Mouse (Mus musculus) right cerebral cortex, postnatal 14 days (tissue): ENCODE data around the gene E130208F15Rik.

Experiments
- DNase-seq: peaks from one replicate; pipeline ENCODE4 v3.0.0; 2022

E130208F15Rik gene

DNA sequence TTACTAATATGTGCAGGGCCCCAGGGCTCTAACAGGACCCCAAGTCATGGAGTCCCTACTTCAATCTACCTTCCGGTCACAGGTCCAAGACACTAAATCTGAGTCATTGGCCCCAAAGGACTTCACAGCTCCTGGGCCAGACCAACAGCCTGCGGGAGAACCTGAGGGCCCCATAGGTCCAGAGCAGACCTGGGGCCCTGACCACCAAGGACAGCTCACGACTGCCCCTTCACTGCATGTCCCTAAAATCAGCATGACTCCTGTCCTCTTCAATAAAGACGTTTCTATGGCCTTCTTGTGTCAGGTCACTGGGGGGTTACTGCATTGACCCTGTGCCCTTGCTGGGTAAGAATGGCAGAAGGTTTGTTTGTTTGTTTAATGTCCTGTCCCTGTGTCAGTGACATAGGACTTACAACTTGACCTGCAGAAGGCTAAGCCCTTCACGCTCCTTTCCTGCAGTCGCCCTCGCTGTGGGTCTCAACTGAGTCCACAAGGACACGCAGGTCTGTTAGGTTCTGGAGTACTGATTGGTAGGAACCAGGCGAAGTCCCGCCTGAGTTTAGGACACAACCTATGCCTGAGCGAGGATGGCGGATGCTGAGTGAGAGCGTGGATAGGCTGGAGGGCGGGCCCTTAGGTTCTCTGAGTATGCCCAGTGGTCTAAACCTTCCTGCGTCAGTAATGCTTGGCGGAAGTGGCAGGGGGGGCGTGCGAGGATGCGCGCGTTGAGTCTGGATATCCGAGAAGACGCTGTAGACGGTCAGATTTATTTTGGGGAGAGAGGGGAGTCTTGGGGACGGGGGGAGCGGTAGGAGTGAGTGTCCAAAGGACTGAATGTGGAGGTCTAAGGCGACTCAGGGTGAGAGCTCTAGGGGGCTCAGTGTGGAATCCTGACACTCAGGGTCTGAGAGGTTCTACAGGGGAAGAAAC, 13.2 kb upstream of the E130208F15Rik start, which contains the start of gene Alkbh6:
Alkbh6 (plus strand) TSS at position 642 of the 930 bp plus-strand sequence.
- peak; percentile 91 for DNase-seq

DNA sequence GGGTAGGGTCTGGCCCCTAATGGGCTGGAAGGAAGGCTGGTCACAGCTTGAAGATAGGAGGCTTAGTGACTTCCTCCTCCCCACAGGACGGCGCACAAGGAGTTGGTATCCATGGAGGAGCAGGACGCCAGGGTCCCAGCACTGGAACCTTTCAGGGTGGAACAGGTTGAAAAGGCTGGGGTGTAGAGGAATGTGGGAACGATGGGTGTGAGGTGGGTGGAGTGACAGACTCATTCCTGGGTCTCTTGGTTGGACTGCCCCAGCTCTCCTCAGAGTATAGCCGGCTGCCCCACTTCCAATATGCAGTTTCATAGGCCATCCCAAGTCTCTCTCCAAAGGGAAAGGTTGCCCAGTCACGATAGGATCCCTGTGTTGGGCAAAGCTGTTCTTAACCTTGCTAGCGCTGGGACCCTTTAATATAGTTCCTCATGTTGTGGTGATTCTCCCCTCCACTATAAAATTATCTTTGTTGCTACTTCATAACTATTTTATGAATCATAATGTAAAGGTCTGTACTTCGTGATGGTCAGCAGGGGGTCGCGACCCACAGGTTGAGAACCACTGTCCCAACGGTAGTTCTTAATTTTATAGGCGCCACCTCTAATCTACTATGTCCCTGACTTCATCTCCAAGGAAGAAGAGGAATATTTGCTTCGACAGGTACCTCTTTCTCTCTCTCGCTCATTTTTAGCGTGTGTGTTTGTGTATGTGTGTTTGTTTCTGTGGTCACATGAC, 12.0 kb upstream of the E130208F15Rik start:
- no peak for DNase-seq

DNA sequence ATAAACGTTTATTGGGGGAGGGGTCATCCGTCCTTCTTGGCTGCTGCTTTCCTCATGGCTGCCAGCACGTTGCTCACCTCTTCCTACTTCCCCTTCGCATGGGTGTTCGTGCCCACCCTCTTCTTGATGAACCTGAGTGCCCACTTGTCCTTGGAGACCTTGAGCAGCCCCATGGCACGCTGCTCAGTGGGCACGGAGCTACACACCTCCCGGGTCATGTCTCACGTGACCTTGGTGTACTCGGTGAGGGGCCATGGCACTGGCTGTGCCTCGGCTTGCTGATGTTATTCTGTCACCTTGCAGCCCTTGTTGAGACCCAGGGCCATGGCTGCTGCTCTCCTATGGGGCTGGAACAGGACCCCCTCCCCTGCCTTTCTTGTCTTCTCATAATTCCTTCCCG, 11.4 kb upstream of the E130208F15Rik start:
- no peak for DNase-seq

DNA sequence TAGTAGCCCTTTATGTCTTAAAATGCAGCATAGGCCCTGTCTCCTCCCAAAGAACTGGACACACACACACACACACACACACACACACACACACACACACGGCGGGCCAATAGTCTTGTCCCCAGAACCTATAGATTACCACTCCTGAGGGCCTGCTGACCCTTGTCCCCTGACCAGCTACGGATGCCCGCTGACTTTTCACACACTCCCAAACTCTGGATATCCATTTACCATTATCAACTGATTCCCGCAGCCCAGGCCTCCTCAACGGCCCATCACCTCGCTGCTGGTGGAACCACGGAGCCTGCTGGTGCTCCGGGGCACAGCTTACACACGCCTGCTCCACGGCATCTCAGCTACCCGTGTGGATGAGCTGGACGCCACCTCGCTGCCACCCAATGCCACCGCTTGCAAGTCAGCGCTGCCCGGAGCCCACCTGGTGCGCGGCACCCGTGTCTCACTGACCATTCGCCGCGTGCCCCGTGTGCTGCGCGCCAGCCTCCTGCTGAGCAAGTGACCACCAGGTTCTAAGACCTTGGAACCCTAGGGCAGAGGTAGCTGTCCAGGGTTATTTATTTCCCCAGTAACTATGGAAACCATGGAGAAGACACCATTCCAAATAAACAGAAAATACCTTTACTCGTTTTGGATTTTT, 7.7 kb upstream of the E130208F15Rik start:
- DNase-seq = no peak

DNA sequence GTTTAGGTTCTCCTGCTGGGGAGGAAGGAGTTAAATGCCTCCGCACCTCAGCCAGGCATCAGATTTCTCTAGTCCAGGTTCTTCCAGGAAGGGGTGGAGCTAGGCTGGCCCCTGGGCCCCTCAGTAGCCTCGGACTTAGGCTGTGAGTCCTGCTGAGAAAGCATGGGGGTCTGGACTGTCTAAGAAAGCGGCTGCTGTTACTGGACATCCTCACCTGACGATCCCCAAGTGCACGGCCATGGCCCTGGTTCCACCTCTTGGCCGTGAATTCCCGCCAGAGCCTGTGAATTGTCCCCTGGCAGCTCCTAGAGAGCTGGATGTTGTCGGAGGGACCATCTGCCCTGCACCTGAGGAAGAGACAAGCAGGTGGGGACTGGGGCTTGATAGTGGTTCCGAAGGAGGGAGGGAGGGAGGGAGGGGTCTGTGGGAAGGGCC, 6.8 kb upstream of the E130208F15Rik start, which contains the start of gene Syne4:
Syne4 (plus strand) TSS at position 87 of the 435 bp plus-strand sequence.
- DNase-seq = no peak

DNA sequence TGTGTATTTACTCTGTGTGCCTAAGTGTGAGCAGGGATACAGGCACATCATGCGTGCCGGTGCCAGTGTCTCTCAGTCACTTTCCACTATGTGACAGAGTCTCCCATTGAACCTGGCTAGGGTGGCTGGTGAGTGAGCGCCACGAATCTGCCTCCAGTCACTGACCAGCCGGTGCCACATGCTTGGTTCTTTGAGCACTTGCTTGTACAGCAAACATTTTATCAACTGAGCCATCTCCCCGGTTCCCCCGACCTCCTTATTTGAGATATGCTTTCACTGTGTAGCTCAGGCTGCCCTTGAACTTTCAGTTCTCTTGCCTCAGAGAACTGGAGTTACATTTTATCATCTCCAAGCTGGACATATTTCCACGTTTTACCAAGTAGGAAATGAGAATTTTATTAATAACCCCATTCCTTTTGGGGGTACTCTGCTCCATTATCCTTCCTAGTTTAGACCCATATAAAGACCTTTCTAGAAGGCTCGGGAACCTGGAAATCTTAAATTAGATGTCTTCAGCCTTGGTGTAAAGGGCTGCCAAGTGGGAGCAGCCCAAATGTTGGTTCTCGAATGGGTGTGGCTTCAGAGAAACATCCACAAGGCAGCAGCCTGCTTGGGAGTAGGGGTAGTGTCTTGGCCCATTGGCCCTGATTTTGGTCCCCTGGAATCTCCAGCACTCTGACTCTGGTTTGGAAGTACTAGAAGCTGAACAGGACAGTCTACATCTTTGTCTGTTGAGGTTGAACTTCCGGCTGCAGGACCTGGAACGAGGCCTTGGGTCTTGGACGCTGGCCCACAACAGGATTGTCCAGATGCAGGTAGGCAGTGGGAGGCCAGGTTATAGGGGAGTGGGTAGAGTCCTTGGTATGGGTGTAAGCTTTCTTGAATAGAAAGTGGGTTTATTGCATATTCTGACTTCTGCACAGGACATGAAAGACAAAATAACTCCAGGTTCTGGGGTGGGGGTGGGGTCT, 5.7 kb upstream of the E130208F15Rik start:
- no peak for DNase-seq

DNA sequence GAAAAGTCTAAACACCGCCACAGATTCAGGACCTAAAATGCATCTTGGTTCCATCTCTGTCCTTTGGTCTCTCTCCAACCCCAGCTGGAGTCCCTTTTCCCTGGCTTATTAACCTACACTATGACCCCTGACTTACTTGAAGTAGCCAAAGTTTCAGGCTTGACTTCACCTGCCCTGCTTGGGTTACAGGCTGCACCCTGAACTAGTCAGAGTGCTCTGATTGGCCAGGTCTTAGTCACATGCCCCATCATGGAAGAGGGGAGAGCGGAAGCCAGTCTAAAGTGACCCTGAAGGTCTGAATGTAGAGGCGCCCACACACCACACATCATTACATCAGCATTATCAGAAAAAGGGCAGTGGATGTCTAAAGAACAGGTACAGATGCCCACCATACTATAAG, 3.4 kb upstream of the E130208F15Rik start:
- no peak for DNase-seq

GRCm38 (mm10) chr7:30320946-30321345, 594 bp upstream of the E130208F15Rik start:
- DNase-seq = no peak

- peak; percentile 97 for DNase-seq
Measured at GRCm38 (mm10) chr7:30322285-30322667, 736 bp downstream of the E130208F15Rik start.

- no peak for DNase-seq
Measured at GRCm38 (mm10) chr7:30322865-30323264, 1.3 kb downstream of the E130208F15Rik start.

- no peak for DNase-seq
Measured at GRCm38 (mm10) chr7:30323795-30324194, 2.3 kb downstream of the E130208F15Rik start, which contains the start of gene Sdhaf1. Gene Sdhaf1, minus strand, starts transcription at chr7:30323895.

DNA sequence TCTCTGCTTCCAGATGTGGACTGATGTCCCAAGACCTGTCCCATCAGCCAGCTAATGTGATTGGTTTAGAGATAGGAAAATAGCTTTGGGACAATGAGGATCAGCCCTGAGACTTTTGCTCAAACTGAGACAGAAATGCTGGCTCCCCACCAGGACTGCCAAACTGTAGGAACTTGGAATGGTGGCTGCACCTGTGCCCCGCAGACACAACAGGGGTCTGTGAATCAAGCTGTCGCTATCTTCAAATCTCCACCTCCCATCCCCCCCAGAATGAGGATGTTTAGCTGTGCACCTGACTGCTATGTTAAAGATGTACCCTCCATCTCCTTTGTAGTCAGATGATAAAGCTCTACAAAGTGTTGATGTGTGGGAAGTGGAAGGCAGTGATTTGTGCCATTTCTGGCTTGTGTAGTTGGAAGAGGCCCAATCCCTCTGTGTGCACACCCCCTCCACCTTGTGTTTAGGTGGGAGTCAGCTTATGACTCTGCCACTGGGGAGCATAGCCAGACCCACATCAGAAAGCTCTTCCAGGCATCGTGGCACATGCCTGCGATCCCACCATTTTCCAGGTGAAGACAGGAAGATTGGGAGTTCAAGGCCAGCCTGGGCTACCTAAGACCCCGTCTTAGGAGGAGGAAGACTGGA, 2.9 kb downstream of the E130208F15Rik start:
- DNase-seq = no peak

DNA sequence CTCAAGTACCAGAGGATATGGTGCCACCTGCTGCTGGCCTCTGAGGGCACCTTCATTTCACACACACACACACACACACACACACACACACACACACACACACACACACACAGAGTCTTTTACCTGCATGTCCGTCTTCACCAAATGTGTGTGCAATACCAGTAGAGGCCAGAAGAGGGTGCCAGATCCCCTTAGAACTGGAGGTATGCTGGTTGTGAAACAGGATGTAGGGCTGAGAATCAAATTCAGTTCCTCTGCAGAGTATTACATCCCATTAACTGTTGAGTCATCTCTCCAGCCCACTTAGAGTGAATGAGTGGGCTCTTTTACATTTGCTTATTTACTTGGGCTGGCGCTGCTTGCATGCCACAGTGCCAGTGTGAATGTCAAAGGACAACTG, 3.8 kb downstream of the E130208F15Rik start:
- DNase-seq = no peak

- no peak for DNase-seq
Measured at GRCm38 (mm10) chr7:30326427-30326826, 4.9 kb downstream of the E130208F15Rik start.

DNA sequence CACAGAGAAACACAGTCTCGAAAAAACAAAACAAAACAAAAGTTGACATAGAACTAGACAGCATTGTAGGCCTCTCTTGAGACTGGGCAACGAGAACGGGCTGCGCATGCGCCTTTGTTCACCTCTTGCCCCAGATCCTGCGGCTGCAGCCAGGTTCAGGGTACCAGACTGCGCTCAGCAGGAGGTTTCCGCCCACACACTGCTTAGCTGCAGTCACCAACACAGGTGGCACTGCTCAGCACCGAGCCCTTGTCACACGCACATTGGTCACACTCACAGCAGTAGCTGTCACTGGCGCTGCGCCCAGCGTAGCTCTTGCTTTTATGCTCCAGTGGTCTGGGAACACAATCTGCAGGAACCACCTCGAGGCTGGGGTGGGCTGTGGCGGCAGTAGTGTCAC, 5.6 kb downstream of the E130208F15Rik start:
- DNase-seq = peak; percentile 51

DNA sequence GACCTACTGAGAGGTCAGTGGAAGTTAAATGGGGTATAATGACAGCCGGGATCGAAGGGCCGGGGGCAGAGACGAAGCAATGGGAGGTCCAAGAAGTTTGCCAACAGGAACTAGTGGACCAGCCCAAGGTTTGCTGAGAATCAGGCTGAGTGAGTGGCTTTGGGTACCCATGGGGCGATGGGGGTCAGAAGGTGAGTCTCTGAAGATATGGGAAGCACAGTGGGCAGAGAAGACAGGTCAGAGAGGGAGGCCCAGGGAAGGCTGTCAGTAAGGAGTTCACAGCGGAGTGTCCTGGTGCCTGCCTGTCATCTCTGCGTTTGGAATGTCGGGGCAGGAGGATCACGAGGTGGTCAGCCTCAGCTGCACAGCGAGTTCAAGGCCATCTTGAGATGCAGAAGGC, 6.8 kb downstream of the E130208F15Rik start:
- no peak for DNase-seq

GRCm38 (mm10) chr7:30331887-30332286, 10.3 kb downstream of the E130208F15Rik start:
- peak; percentile 87 for DNase-seq

- DNase-seq = no peak
Measured at GRCm38 (mm10) chr7:30332622-30333259, 11.2 kb downstream of the E130208F15Rik start.

DNA sequence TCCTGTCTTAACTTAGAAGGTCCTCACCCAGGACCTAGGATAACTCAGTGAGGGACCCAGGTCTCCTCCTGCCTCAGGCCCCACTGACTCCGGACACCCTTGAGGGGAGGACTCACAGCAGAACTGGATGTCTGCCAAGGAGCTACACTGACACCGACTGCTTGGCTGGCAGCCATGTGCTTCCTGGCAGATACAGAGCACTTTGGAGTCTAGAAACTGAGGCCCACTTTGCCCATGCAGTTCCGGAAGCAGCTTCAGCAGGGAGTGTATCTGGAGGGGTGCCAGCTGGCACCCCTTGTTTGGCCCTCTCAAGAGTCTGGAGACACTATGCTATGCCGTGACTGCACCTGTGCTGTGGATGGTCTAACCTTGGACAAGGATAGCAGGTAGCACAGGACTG, 11.9 kb downstream of the E130208F15Rik start:
- DNase-seq = peak; percentile 83

- no peak for DNase-seq
Measured at GRCm38 (mm10) chr7:30334563-30334962, 13.0 kb downstream of the E130208F15Rik start.

DNA sequence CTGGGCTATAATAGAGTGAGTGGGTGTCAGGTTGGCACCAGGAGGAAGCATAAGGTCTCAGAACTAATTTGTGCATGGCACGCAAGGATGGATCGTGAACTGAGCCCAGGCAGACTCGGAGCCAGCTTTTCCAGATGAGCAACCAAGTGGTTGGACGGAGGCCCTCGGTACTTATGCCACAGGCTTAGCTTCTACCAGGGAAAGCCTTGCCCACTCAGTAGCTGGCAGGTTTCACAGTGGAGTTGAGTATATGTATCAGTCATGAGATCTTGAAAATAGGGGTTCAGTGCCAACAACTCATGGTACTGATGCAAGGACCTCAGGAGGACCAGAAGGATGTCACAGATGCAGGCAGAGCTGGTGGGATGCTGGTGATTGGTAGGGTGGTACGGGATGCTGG, 14.1 kb downstream of the E130208F15Rik start:
- DNase-seq = no peak
